Mouse (Mus musculus) forebrain, embryonic 14.5 days (tissue): ENCODE results near the gene Dhrs3. TPM values are rescaled to one million over a fixed set of nuclear protein-coding genes. Genes with fewer than 3 reads are reported as not detected.

Experiments
- ATAC-seq: fragments of 200-750 bp; cut with Nextera tagmentation; 2 replicates; pipeline ENCODE4 v1.8.0; 2017; ENCODE audit warnings: mild to moderate bottlenecking, moderate library complexity
- DNase-seq: peaks from one replicate; pipeline ENCODE4 v3.0.0-alpha.2; 2015; ENCODE audit warnings: low spot score
- H3K27ac ChIP-seq: fragments of 300-500 bp; sonication (generic); 2 replicates; pipeline ENCODE4 v1.5.1; 2014; ENCODE audit warnings: low read depth, mild to moderate bottlenecking, control low read depth, low read length, moderate library complexity
- H3K27me3 ChIP-seq: fragments of 300-500 bp; sonication (generic); replicated peaks from 2 replicates; pipeline ENCODE4 v1.6.1; 2014; ENCODE audit warnings: low read length, control low read depth, mixed read lengths; ENCODE audit not compliant: control insufficient read depth, insufficient read depth
- H3K36me3 ChIP-seq: fragments of 300-500 bp; sonication (generic); 2 replicates; pipeline ENCODE4 v1.6.1; 2014; ENCODE audit warnings: low read length, control low read depth; ENCODE audit not compliant: control insufficient read depth, insufficient read depth
- H3K4me1 ChIP-seq: fragments of 300-500 bp; sonication (generic); 2 replicates; pipeline ENCODE4 v1.6.1; 2014; ENCODE audit warnings: antibody characterized with exemption, low read length, control low read depth; ENCODE audit not compliant: control insufficient read depth, insufficient read depth
- H3K4me2 ChIP-seq: fragments of 300-500 bp; sonication (generic); 2 replicates; pipeline ENCODE4 v1.6.1; 2014; ENCODE audit warnings: mild to moderate bottlenecking, control low read depth, low read length
- H3K4me3 ChIP-seq: fragments of 300-500 bp; sonication (generic); 2 replicates; pipeline ENCODE4 v1.5.1; 2014; ENCODE audit warnings: low read depth, low read length, control low read depth
- H3K9ac ChIP-seq: fragments of 300-500 bp; sonication (generic); 2 replicates; pipeline ENCODE4 v1.6.1; 2014; ENCODE audit warnings: mild to moderate bottlenecking, low read length, control low read depth, moderate library complexity
- H3K9me3 ChIP-seq: fragments of 300-500 bp; sonication (generic); replicated peaks from 2 replicates; pipeline ENCODE4 v1.6.1; 2016; ENCODE audit warnings: low read length, control low read depth, mixed read lengths; ENCODE audit not compliant: control insufficient read depth
- WGBS: fragments of 180-500 bp; shearing (Covaris S2); extraction: QIAGEN DNeasy Blood & Tissue Kit; methylation state at CpG from one replicate; pipeline ENCODE4 v1.1.7; 2014; 5-methylcytosine and 5-hydroxymethylcytosine counted together
- polyA plus RNA-seq: library from polyadenylated mRNA; unstranded; fragments of >200 nt; fragmentation: Nextera tagmentation; extraction: Ambion mirVana; gene quantifications from 2 replicates; pipeline ENCODE4 v1.2.1, GENCODE M21; 2014

Dhrs3 gene
- polyA plus RNA-seq, 1 experiment from 2014 or later: 16.1 TPM

GRCm38 (mm10) chr4:144903932-144904331, 11.3 kb downstream of the Dhrs3 start:
- DNase-seq (no peak), ATAC-seq (no peak)
- no peaks in the 10 kb centered on the region for H3K9me3 ChIP-seq
- no peak overlapping the region for H3K27ac ChIP-seq
- H3K4me1 ChIP-seq: no peaks in the 10 kb centered on the region
- H3K4me2 ChIP-seq: no peak overlapping the region
- H3K36me3 ChIP-seq: no peaks in the 10 kb centered on the region
- 89% methylated on average over 3 of the region's 3 CpGs for WGBS
- no peak overlapping the region for H3K9ac ChIP-seq
- H3K27me3 ChIP-seq: no peaks in the 10 kb centered on the region
- no peak overlapping the region for H3K4me3 ChIP-seq

GRCm38 (mm10) chr4:144905128-144905527, 12.5 kb downstream of the Dhrs3 start:
- Histone ChIP-seq H3K36me3 (no peaks in the 10 kb centered on the region), H3K27me3 (no peaks in the 10 kb centered on the region), H3K27ac (no peak overlapping the region), H3K4me3 (no peak overlapping the region), H3K9me3 (no peaks in the 10 kb centered on the region), H3K4me1 (no peaks in the 10 kb centered on the region), H3K4me2 (no peak overlapping the region), H3K9ac (no peak overlapping the region)
- ATAC-seq (no peak), DNase-seq (no peak)
- 60% methylated on average over 5 of the region's 5 CpGs for WGBS

- ATAC-seq (no peak), DNase-seq (no peak)
- Histone ChIP-seq H3K27me3 (no peaks in the 10 kb centered on the region), H3K9ac (no peak overlapping the region), H3K4me2 (no peak overlapping the region), H3K36me3 (no peaks in the 10 kb centered on the region), H3K27ac (no peak overlapping the region), H3K9me3 (no peaks in the 10 kb centered on the region), H3K4me3 (no peak overlapping the region), H3K4me1 (no peaks in the 10 kb centered on the region)
- 88% methylated on average over 8 of the region's 8 CpGs for WGBS
These were observed 13.6 kb downstream of the Dhrs3 start for GRCm38 (mm10) chr4:144906001-144906889.

GRCm38 (mm10) chr4:144906978-144907703, 14.5 kb downstream of the Dhrs3 start:
- Histone ChIP-seq H3K36me3 (no peaks in the 10 kb centered on the region), H3K27ac (no peak overlapping the region), H3K9ac (no peak overlapping the region), H3K9me3 (no peaks in the 10 kb centered on the region), H3K27me3 (no peaks in the 10 kb centered on the region), H3K4me3 (no peak overlapping the region), H3K4me1 (no peaks in the 10 kb centered on the region), H3K4me2 (no peak overlapping the region)
- DNase-seq (no peak), ATAC-seq (no peak)
- WGBS: 77% methylated on average over 4 of the region's 4 CpGs

- no peak overlapping the region for H3K27ac ChIP-seq
- no peak for DNase-seq
- H3K9ac ChIP-seq: no peak overlapping the region
- no peaks in the 10 kb centered on the region for H3K36me3 ChIP-seq
- H3K4me1 ChIP-seq: no peaks in the 10 kb centered on the region
- no peak overlapping the region for H3K4me3 ChIP-seq
- H3K9me3 ChIP-seq: no peaks in the 10 kb centered on the region
- H3K27me3 ChIP-seq: no peaks in the 10 kb centered on the region
- no peak for ATAC-seq
- no peak overlapping the region for H3K4me2 ChIP-seq
These were observed 16.2 kb downstream of the Dhrs3 start for GRCm38 (mm10) chr4:144908825-144909224.

- no peaks in the 10 kb centered on the region for H3K27me3 ChIP-seq
- H3K4me3 ChIP-seq: no peak overlapping the region
- ATAC-seq: no peak
- H3K27ac ChIP-seq: no peak overlapping the region
- H3K4me1 ChIP-seq: no peaks in the 10 kb centered on the region
- 84% methylated on average over 3 of the region's 3 CpGs for WGBS
- no peaks in the 10 kb centered on the region for H3K9me3 ChIP-seq
- no peak overlapping the region for H3K4me2 ChIP-seq
- H3K9ac ChIP-seq: no peak overlapping the region
- H3K36me3 ChIP-seq: no peaks in the 10 kb centered on the region
- no peak for DNase-seq
These were observed 17.7 kb downstream of the Dhrs3 start for GRCm38 (mm10) chr4:144910281-144910680.

- Histone ChIP-seq H3K36me3 (no peaks in the 10 kb centered on the region), H3K9ac (no peak overlapping the region), H3K27ac (no peak overlapping the region), H3K4me2 (no peak overlapping the region), H3K9me3 (no peaks in the 10 kb centered on the region), H3K4me1 (no peaks in the 10 kb centered on the region), H3K4me3 (no peak overlapping the region), H3K27me3 (no peaks in the 10 kb centered on the region)
- DNase-seq: no peak
- WGBS: 87% methylated on average over 6 of the region's 6 CpGs
- no peak for ATAC-seq
These were observed 20.9 kb downstream of the Dhrs3 start for GRCm38 (mm10) chr4:144913298-144914152.

GRCm38 (mm10) chr4:144916520-144916919, 23.9 kb downstream of the Dhrs3 start:
- H3K4me3 ChIP-seq: no peak overlapping the region
- H3K27me3 ChIP-seq: no peaks in the 10 kb centered on the region
- WGBS: 90% methylated on average over 6 of the region's 6 CpGs
- H3K36me3 ChIP-seq: no peaks in the 10 kb centered on the region
- ATAC-seq (no peak), DNase-seq (no peak)
- no peak overlapping the region for H3K4me2 ChIP-seq
- H3K9ac ChIP-seq: no peak overlapping the region
- no peaks in the 10 kb centered on the region for H3K9me3 ChIP-seq
- H3K27ac ChIP-seq: no peak overlapping the region
- H3K4me1 ChIP-seq: no peaks in the 10 kb centered on the region
